Mouse (Mus musculus): Measurements from ENCODE around the gene Ncbp3. TPM values are rescaled to one million over a fixed set of nuclear protein-coding genes. Genes with fewer than 3 reads are reported as not detected.

The Ncbp3 gene
- polyA plus RNA-seq, 1 experiment from 2014 or later, result 13.2 TPM

DNA sequence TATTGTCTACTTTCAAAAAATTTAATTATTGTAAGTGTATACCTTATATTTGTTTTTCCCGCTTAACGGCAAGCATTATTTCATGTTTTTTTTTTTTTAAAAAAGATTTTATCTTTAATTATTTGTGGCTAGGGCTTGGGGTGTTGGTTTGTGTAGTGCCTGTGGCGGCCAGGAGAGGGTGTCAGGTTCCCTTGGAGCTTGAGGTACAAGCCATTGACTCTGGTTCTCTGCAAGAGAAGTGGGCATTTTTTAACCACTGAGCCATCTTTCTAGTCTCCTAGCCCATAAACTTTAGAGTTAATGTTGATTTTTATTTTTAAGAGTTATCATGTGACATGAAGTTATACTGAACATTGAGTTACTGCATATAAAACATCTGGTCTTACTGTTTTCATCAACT is 24.3 kb downstream of the Ncbp3 start:
- Histone ChIP-seq H3K27ac (ENCODE audit: low read depth) (no peak overlapping the region), H3K4me1 (ENCODE audit: insufficient read depth) (no peaks in the 10 kb centered on the region), H3K9ac (no peak overlapping the region), H3K9me3 (ENCODE audit: low read depth, low read length) (no peaks in the 10 kb centered on the region), H3K4me3 (ENCODE audit: low read depth, low read length) (no peak overlapping the region), H3K4me2 (no peak overlapping the region), H3K27me3 (ENCODE audit: insufficient read depth, low read length) (no peaks in the 10 kb centered on the region), H3K36me3 (ENCODE audit: insufficient read depth) (peaks cover 92% of the 10 kb centered on the region)
- DNase-seq, result peak; percentile 41
- TF ChIP-seq CTCF (IDR thresholded peaks at IDR 0.05; ENCODE audit: low read depth), result peak; percentile 55
- ATAC-seq (ENCODE audit: insufficient read depth), result no peak
- WGBS, result 86% methylated on average over 3 of the region's 3 CpGs

DNA sequence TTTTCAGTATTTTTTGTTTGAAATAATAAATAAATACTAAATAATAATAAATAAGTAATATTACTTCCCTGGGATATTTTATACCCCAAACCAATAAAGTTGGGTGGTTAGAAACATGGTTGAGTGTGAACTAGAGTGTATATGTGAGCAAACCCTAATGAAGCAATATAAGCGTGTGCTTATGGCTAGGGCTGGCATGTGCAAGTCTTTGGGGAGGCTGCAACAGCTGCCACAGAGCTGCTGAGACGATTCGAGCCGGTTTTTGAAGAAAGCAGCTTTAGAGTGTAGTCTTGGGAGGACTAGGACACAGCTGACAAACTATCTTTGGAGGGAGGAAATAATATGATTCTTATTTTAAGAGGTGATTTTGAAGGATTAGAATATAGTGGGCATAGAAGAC is 28.7 kb downstream of the Ncbp3 start:
- Histone ChIP-seq H3K4me1 (ENCODE audit: insufficient read depth) (no peaks in the 10 kb centered on the region), H3K36me3 (ENCODE audit: insufficient read depth) (peaks cover 87% of the 10 kb centered on the region), H3K4me3 (ENCODE audit: low read depth, low read length) (no peak overlapping the region), H3K4me2 (no peak overlapping the region), H3K9me3 (ENCODE audit: low read depth, low read length) (no peaks in the 10 kb centered on the region), H3K27me3 (ENCODE audit: insufficient read depth, low read length) (no peaks in the 10 kb centered on the region), H3K27ac (ENCODE audit: low read depth) (no peak overlapping the region), H3K9ac (no peak overlapping the region)
- no peak for TF ChIP-seq CTCF (IDR thresholded peaks at IDR 0.05; ENCODE audit: low read depth)
- ATAC-seq (ENCODE audit: insufficient read depth) (no peak), DNase-seq (no peak)
- 89% methylated on average over 4 of the region's 4 CpGs for WGBS

DNA sequence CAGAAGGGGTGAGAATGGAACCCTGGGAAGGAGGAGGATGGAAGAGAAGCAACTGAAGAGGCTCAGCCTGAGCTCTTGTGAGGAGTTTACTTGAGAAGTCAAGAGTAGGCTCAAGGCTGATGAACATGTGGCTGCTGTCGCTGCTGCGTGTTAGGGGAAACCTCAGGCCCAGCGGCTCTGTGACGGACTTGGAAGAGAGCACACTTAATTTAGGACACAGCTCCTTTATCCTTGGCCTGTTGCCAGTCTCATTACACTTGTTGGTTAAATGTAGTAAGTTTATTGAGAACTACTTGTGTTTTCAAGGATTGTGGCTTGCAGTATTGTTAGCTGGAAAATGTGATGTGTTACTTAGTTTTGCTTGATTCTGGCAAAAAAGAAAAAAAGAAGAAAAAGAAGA is 29.1 kb downstream of the Ncbp3 start:
- H3K4me1 ChIP-seq (ENCODE audit: insufficient read depth), result no peaks in the 10 kb centered on the region
- H3K9ac ChIP-seq, result no peak overlapping the region
- H3K4me3 ChIP-seq (ENCODE audit: low read depth, low read length), result no peak overlapping the region
- H3K4me2 ChIP-seq, result no peak overlapping the region
- WGBS, result 64% methylated on average over 4 of the region's 4 CpGs
- no peak overlapping the region for H3K27ac ChIP-seq (ENCODE audit: low read depth)
- H3K9me3 ChIP-seq (ENCODE audit: low read depth, low read length), result no peaks in the 10 kb centered on the region
- H3K36me3 ChIP-seq (ENCODE audit: insufficient read depth), result peaks cover 91% of the 10 kb centered on the region
- no peak for ATAC-seq (ENCODE audit: insufficient read depth)
- H3K27me3 ChIP-seq (ENCODE audit: insufficient read depth, low read length), result no peaks in the 10 kb centered on the region
- DNase-seq, result peak; percentile 43
- no peak for TF ChIP-seq CTCF (IDR thresholded peaks at IDR 0.05; ENCODE audit: low read depth)

DNA sequence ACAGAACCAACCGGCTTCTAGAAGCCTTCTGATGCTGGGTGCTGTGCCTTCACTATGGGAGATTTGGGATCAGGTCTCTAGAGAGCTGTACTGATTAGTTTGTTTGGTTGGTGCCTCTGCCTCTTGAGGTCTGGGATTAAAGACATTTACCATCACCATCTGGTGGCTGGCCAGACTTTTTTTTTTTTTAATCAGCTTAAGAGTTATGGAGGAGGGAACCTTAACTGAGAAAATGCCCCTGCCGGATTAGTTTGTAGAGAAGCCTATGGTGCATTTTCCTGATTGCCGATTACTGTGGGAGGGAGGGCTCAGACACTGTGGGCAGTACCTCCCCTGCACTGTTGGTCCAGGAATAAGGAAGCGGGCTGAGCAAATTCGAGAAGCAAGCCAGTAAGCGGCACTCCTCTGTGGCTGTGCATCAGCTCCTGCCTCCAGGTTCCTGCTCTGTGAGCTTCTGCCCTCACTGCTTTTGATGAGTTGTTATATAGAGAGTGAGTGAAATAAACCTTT is 29.7 kb downstream of the Ncbp3 start:
- ATAC-seq (ENCODE audit: insufficient read depth) (no peak), DNase-seq (no peak)
- 84% methylated on average over 6 of the region's 6 CpGs for WGBS
- H3K27me3 ChIP-seq (ENCODE audit: insufficient read depth, low read length), result no peaks in the 10 kb centered on the region
- no peak overlapping the region for H3K4me2 ChIP-seq
- H3K4me1 ChIP-seq (ENCODE audit: insufficient read depth), result no peaks in the 10 kb centered on the region
- no peak overlapping the region for H3K4me3 ChIP-seq (ENCODE audit: low read depth, low read length)
- no peaks in the 10 kb centered on the region for H3K9me3 ChIP-seq (ENCODE audit: low read depth, low read length)
- H3K9ac ChIP-seq, result no peak overlapping the region
- H3K36me3 ChIP-seq (ENCODE audit: insufficient read depth), result peaks cover 88% of the 10 kb centered on the region
- no peak for TF ChIP-seq CTCF (IDR thresholded peaks at IDR 0.05; ENCODE audit: low read depth)
- no peak overlapping the region for H3K27ac ChIP-seq (ENCODE audit: low read depth)

DNA sequence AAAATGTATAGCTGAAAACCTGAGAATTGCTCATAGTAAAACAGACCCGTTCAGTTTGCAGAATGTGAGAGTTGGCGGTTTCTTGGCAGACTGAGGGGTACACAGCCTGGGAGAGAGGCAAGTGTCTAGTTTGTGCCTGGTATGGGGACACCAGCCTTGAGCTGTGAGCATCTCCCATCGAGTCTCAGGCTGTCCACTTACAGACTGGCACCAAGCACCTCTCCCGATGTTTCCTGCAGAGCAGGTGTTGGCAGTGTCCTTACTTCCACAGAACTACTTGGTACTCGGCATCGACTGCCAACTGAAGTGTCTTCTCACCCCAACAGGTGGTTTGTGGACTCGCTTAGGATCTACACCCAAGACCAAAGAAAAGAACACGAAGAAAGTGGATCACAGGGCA is 31.0 kb downstream of the Ncbp3 start:
- Histone ChIP-seq H3K36me3 (ENCODE audit: insufficient read depth) (peaks cover 81% of the 10 kb centered on the region), H3K9me3 (ENCODE audit: low read depth, low read length) (no peaks in the 10 kb centered on the region), H3K4me3 (ENCODE audit: low read depth, low read length) (no peak overlapping the region), H3K9ac (no peak overlapping the region), H3K27me3 (ENCODE audit: insufficient read depth, low read length) (no peaks in the 10 kb centered on the region), H3K27ac (ENCODE audit: low read depth) (no peak overlapping the region), H3K4me1 (ENCODE audit: insufficient read depth) (no peaks in the 10 kb centered on the region), H3K4me2 (no peak overlapping the region)
- 91% methylated on average over 8 of the region's 8 CpGs for WGBS
- TF ChIP-seq CTCF (IDR thresholded peaks at IDR 0.05; ENCODE audit: low read depth), result no peak
- no peak for ATAC-seq (ENCODE audit: insufficient read depth)
- DNase-seq, result no peak

DNA sequence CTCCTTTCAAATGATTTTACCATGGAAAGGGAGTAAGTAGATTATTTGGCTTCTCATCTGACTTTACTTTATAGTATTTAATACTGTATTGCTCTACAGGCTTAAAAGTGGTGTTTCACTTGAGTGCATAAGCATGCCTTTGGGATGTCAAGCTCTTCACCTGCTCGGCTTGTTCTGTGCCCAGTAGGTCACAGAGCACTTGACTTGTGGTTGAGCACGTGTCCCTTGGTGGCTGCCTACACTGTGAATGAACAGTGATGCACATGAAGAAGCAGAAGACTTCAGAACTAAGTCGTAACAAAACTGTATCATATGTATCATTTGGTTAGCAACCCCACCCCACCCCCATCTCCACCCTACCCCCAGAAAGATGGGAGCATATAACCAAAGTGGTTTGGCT is 32.7 kb downstream of the Ncbp3 start:
- H3K4me2 ChIP-seq, result no peak overlapping the region
- H3K9me3 ChIP-seq (ENCODE audit: low read depth, low read length), result no peaks in the 10 kb centered on the region
- DNase-seq (no peak), ATAC-seq (ENCODE audit: insufficient read depth) (no peak)
- TF ChIP-seq CTCF (IDR thresholded peaks at IDR 0.05; ENCODE audit: low read depth), result no peak
- H3K9ac ChIP-seq, result no peak overlapping the region
- H3K27me3 ChIP-seq (ENCODE audit: insufficient read depth, low read length), result no peaks in the 10 kb centered on the region
- H3K27ac ChIP-seq (ENCODE audit: low read depth), result no peak overlapping the region
- H3K4me1 ChIP-seq (ENCODE audit: insufficient read depth), result no peaks in the 10 kb centered on the region
- 80% methylated on average over 3 of the region's 3 CpGs for WGBS
- H3K36me3 ChIP-seq (ENCODE audit: insufficient read depth), result peaks cover 72% of the 10 kb centered on the region
- H3K4me3 ChIP-seq (ENCODE audit: low read depth, low read length), result no peak overlapping the region

DNA sequence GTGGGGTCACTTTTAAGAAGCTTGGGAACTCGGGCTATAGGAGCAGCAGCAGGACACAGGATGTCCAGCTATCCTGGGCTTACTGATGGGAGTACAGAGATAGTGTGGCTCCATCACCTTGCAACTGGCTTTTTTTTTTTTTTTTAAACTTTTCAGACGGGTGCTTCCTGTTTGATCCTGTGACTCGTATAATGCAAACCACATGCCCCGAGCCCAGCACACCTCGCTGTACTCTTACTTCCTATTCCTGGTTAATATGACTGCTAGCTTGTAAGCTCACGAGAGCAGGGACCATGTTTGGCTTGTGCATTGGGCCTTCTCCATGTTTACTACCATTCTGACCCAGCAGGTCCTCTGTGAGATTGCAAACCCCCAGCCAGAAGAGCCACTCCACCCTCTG is 36.7 kb downstream of the Ncbp3 start:
- no peak; the same call in 1 of the 2 replicates for ATAC-seq (ENCODE audit: insufficient read depth)
- no peak overlapping the region for H3K9ac ChIP-seq
- H3K9me3 ChIP-seq (ENCODE audit: low read depth, low read length), result no peaks in the 10 kb centered on the region
- WGBS, result 67% methylated on average over 6 of the region's 6 CpGs
- TF ChIP-seq CTCF (IDR thresholded peaks at IDR 0.05; ENCODE audit: low read depth), result no peak
- H3K4me2 ChIP-seq, result no peak overlapping the region
- H3K27ac ChIP-seq (ENCODE audit: low read depth), result no peak overlapping the region
- no peaks in the 10 kb centered on the region for H3K4me1 ChIP-seq (ENCODE audit: insufficient read depth)
- no peak for DNase-seq
- no peak overlapping the region for H3K4me3 ChIP-seq (ENCODE audit: low read depth, low read length)
- H3K27me3 ChIP-seq (ENCODE audit: insufficient read depth, low read length), result no peaks in the 10 kb centered on the region
- H3K36me3 ChIP-seq (ENCODE audit: insufficient read depth), result peaks cover 34% of the 10 kb centered on the region

DNA sequence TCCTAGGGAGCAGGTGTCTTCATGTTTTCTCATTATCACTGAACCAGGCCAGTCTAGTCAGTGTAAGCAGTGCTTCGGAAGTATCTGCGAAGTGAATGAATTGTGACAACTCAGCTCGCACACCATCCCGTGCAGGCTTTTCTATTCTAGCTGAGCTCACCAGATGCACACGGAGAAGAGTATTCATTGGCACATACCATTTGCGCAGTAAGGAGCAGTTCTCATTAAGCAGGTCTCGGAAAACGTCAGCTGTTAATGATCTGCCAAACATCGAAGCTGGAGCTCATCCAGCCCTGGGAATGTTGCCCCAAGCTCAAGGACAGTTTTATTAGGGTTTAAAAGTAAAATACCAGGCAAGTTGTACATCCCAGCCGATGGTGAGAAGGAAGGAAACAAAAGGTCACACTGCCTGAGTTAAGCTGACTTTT is 37.2 kb downstream of the Ncbp3 start:
- Histone ChIP-seq H3K9me3 (ENCODE audit: low read depth, low read length) (no peaks in the 10 kb centered on the region), H3K27me3 (ENCODE audit: insufficient read depth, low read length) (no peaks in the 10 kb centered on the region), H3K27ac (ENCODE audit: low read depth) (peak overlapping the region; percentile 6; the same call in 1 of the 2 replicates), H3K4me3 (ENCODE audit: low read depth, low read length) (no peak overlapping the region), H3K9ac (no peak overlapping the region), H3K36me3 (ENCODE audit: insufficient read depth) (peaks cover 30% of the 10 kb centered on the region), H3K4me1 (ENCODE audit: insufficient read depth) (no peaks in the 10 kb centered on the region), H3K4me2 (no peak overlapping the region)
- ATAC-seq (ENCODE audit: insufficient read depth) (peak; percentile 60), DNase-seq (peak; percentile 68)
- TF ChIP-seq CTCF (IDR thresholded peaks at IDR 0.05; ENCODE audit: low read depth), result no peak
- WGBS, result 59% methylated on average over 10 of the region's 10 CpGs

Data from lung, embryonic 14.5 days (tissue).